Mouse (Mus musculus): ENCODE results near the gene Gm10643. TPM values are rescaled to one million over a fixed set of nuclear protein-coding genes. Genes with fewer than 3 reads are reported as not detected.

Gm10643 gene
- 1.2 TPM for polyA plus RNA-seq (2017; shearing (Covaris generic))

DNA sequence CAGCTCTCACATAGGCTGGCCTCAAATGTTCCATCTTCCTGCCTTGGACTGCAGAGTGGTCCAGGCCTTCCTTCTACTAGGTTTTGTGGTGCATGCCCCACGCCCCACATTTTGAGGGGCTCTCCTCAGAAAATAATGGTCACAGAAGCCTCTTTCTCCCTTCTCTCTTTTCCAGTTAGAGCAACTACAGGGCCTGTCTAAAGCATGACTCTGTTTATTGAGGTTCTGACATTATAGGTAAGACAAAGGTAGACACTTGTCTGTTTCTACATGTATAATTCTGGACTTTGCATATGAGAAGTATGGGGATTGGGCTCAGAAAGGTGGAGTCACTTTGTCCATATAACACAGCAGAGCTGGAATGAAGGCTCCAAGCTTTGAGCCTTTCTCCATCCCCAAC is at the start of gene Gm10643:
Gm10643 (minus strand) TSS at position 101 of the 400 bp plus-strand sequence.

DNA sequence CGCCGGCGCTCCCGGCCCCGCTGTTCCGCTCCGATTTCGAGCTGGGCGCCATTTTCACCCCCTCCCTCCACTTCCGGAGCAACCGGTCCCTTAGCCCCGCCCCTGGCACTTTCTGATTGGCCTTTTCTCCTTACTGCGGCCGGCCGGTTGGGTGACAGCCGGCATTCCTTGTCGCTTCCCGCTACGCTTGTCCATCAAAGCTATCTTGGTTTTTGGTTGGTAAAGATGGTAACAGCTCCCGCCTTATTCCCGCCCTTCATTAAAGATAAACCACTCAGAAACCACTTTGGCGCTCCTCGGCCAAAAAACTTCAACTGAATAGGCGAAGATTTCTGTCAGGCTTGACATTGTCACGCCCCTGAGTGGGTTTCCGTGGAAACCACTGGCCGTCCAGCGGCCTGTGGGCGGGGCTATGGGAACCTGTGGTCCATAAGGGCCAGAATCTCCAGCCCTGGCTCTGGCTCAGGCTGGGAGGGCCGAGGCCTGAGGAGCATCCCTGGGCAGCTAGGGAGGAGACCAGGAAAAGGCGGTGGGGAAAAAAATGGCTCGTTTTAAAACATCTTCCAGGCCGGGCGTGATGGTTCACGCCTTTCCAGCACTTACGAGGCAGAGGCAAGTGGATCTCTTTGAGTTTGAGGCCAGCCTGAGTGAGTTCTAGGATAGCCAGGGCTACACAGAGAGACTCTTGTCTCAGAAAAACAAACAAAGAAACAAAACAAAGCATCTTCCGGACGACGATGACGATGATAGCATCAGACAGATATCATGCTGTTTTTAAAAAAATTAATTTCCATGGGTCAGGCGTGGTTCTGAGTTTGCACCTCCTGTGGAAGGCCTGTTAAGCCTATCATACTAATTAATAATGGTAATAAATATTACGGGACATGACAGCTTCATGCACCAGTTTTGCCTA is 40.0 kb upstream of the Gm10643 start, which contains the start of gene Dcaf15:
Dcaf15 (minus strand) TSS at position 72 of the 913 bp plus-strand sequence.

DNA sequence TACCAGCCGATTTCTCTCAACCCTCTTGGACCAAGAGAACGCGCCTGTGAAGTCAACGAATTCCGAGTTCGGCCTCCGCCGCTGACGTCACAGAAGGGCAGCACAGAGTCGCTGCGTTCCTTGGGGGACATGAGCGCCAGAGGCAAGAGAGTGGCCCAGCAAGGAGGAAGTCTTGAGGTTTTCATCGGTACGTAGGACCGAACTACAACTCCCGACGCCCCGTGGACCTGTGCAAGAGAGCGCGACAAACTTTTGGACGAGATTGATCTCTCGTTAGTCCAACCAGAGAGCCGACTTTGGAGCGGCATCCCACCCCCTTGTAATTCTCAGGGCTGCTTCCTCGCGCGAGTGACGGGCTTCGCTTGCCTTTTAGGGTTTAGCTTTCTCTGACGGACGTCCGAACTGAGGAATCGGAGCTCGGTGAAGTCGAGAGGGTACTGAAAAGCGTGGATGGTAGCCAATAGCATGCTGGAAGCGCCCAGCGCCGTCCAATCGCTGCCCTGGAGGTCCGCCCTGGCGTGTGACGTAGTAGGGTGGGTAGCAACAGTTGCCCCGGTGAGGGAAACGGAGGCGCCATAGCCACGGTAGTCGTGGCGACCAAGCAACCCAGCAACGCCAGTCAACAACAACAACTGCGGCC is 1.5 kb upstream of the Gm10643 start, which contains the start of gene Rfx1:
Rfx1 (plus strand) TSS at position 544 of the 640 bp plus-strand sequence.

GRCm38 (mm10) chr8:84044900-84045299 is 20.0 kb downstream of the Gm10643 start, which contains the start of gene Rln3:
Rln3 (minus strand) TSS chr8:84045000.

GRCm38 (mm10) chr8:84042066-84042947 is 22.6 kb downstream of the Gm10643 start, which contains the start of gene Il27ra:
Il27ra (minus strand) TSS chr8:84042589.

GRCm38 (mm10) chr8:84021096-84021495 is 43.8 kb downstream of the Gm10643 start, which contains the start of gene Palm3:
Palm3 (plus strand) TSS chr8:84021471.

Other genes with a start within 250 kb of the Gm10643 start
- 10.1 TPM for gene Adgrl1, start 165.0 kb downstream of the Gm10643 start, polyA plus RNA-seq (2017; shearing (Covaris generic))
- 1.3 TPM for gene Gm10644, start 109.9 kb downstream of the Gm10643 start, polyA plus RNA-seq (2017; shearing (Covaris generic))
- gene Asf1b, start 109.6 kb downstream of the Gm10643 start, polyA plus RNA-seq (2017; shearing (Covaris generic)), result 7.9 TPM
- 45.4 TPM for gene Prkaca, start 92.1 kb downstream of the Gm10643 start, polyA plus RNA-seq (2017; shearing (Covaris generic))
- gene Samd1, start 67.5 kb downstream of the Gm10643 start, polyA plus RNA-seq (2017; shearing (Covaris generic)), result 9.2 TPM
- gene 1700067K01Rik, start 63.6 kb downstream of the Gm10643 start, polyA plus RNA-seq (2017; shearing (Covaris generic)), result 0.68 TPM
- not detected for gene 2210011C24Rik, start 53.0 kb downstream of the Gm10643 start, polyA plus RNA-seq (2017; shearing (Covaris generic))
- gene Palm3, start 43.7 kb downstream of the Gm10643 start, polyA plus RNA-seq (2017; shearing (Covaris generic)), result 9.5 TPM
- 200 TPM for gene Il27ra, start 22.5 kb downstream of the Gm10643 start, polyA plus RNA-seq (2017; shearing (Covaris generic))
- 0.76 TPM for gene Rln3, start 20.1 kb downstream of the Gm10643 start, polyA plus RNA-seq (2017; shearing (Covaris generic))
- gene Rfx1, start 1.7 kb upstream of the Gm10643 start, polyA plus RNA-seq (2017; shearing (Covaris generic)), result 29.8 TPM
- gene Dcaf15, start 39.6 kb upstream of the Gm10643 start, polyA plus RNA-seq (2017; shearing (Covaris generic)), result 28.4 TPM
- 2.1 TPM for gene Podnl1, start 60.9 kb upstream of the Gm10643 start, polyA plus RNA-seq (2017; shearing (Covaris generic))
- 26.8 TPM for gene Cc2d1a, start 82.8 kb upstream of the Gm10643 start, polyA plus RNA-seq (2017; shearing (Covaris generic))
- gene 4930432K21Rik, start 82.9 kb upstream of the Gm10643 start, polyA plus RNA-seq (2017; shearing (Covaris generic)), result 3.4 TPM
- gene Nanos3, start 120.1 kb upstream of the Gm10643 start, polyA plus RNA-seq (2017; shearing (Covaris generic)), result not detected
- 41.4 TPM for gene Zswim4, start 171.9 kb upstream of the Gm10643 start, polyA plus RNA-seq (2017; shearing (Covaris generic))
- 442 TPM for gene D8Ertd738e, start 184.6 kb upstream of the Gm10643 start, polyA plus RNA-seq (2017; shearing (Covaris generic))
- 146 TPM for gene Mri1, start 192.2 kb upstream of the Gm10643 start, polyA plus RNA-seq (2017; shearing (Covaris generic))
- gene Ccdc130, start 205.2 kb upstream of the Gm10643 start, polyA plus RNA-seq (2017; shearing (Covaris generic)), result 23.9 TPM

Measured in naive thymus-derived CD4-positive, alpha-beta T cell, adult 5 months (primary cell).